Mouse (Mus musculus) neural tube, embryonic 14.5 days (tissue): Measurements from ENCODE around the gene Snapc4. TPM values are rescaled to one million over a fixed set of nuclear protein-coding genes. Genes with fewer than 3 reads are reported as not detected.

ENCODE experiments used
- ATAC-seq: fragments of 200-750 bp; cut with Nextera tagmentation; 2 replicates; pipeline ENCODE4 v1.8.0; 2017; ENCODE audit warnings: low read depth, mild to moderate bottlenecking, moderate TSS enrichment, moderate library complexity
- H3K27ac ChIP-seq: fragments of 300-500 bp; sonication (generic); 2 replicates; pipeline ENCODE4 v1.5.1; 2014; ENCODE audit warnings: low read depth, mild to moderate bottlenecking, control low read depth, low read length, moderate library complexity, mixed read lengths
- H3K27me3 ChIP-seq: fragments of 300-500 bp; sonication (generic); 2 replicates; pipeline ENCODE4 v1.6.1; 2014; ENCODE audit warnings: low read length; ENCODE audit not compliant: control insufficient read depth, insufficient read depth
- H3K36me3 ChIP-seq: fragments of 300-500 bp; sonication (generic); 2 replicates; pipeline ENCODE4 v1.6.1; 2014; ENCODE audit warnings: low read length, mixed read lengths; ENCODE audit not compliant: control insufficient read depth, insufficient read depth
- H3K4me1 ChIP-seq: fragments of 300-500 bp; sonication (generic); 2 replicates; pipeline ENCODE4 v1.6.1; 2014; ENCODE audit warnings: low read length; ENCODE audit not compliant: control insufficient read depth, insufficient read depth
- H3K4me2 ChIP-seq: fragments of 300-500 bp; sonication (generic); 2 replicates; pipeline ENCODE4 v1.6.1; 2014; ENCODE audit warnings: mild to moderate bottlenecking, low read depth, low read length, control low read depth
- H3K4me3 ChIP-seq: fragments of 300-500 bp; sonication (generic); 2 replicates; pipeline ENCODE4 v1.5.1; 2014; ENCODE audit warnings: low read depth, low read length, control low read depth, mixed read lengths
- H3K9ac ChIP-seq: fragments of 300-500 bp; sonication (generic); replicated peaks from 2 replicates; pipeline ENCODE4 v1.6.1; 2014; ENCODE audit warnings: low read depth, mild to moderate bottlenecking, control low read depth, low read length, mixed read lengths
- H3K9me3 ChIP-seq: fragments of 300-500 bp; sonication (generic); 2 replicates; pipeline ENCODE4 v1.6.1; 2016; ENCODE audit warnings: low read length; ENCODE audit not compliant: control insufficient read depth
- WGBS: fragments of 180-500 bp; shearing (Covaris S2); extraction: QIAGEN DNeasy Blood & Tissue Kit; methylation state at CpG from one replicate; pipeline ENCODE4 v1.1.7; 2014; 5-methylcytosine and 5-hydroxymethylcytosine counted together
- polyA plus RNA-seq: library from polyadenylated mRNA; unstranded; fragments of >200 nt; fragmentation: Nextera tagmentation; extraction: Ambion mirVana; gene quantifications from 2 replicates; pipeline ENCODE4 v1.2.1, GENCODE M21; 2014

Gene Snapc4
- polyA plus RNA-seq, 1 experiment from 2014 or later: 30.9 TPM

DNA sequence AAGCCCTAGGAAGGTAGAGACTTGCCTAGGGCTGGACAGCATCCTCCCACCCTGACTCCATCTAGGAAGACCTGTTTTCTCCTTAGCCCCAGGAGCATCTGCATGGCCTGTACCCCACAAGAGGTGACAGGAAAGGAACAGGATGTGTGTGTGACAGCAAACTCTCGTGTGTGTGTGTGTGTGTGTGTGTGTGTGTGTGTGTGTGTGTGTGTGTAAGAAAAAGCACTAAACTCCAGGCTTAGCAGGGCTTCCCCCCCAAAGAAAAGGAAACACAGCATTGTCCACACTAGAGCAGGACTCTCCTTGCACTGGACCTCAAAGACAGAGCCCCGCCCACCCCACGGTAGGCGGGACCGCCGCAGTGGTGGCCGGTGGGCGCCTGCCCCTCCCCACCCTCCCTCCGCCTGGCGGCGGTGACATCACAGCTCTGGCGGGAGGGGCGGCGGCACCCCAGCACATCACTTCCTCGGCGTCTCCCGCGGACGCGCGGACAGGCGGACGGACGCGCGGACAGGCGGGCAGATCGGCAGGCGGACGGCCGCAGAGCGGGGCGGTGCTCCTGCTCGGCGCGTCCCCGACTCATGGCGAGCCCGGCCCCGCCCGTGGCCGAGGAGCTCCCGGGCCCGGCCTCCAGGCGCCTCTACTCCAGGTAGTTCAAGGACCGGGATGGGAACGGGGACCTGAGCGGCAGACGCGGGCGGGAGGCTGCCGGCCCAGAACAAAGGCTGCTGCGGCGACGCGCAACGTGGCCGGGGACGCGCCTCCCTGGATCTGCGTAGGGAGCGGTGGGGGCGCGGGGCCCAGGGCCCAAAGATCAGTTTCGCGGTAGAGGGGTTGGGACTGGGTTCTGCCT is 65.2 kb downstream of the Snapc4 start, which contains the start of gene Gpsm1:
TSS of gene Gpsm1 (plus strand) at position 444 of the 853 bp plus-strand sequence.
- Histone ChIP-seq H3K9me3 (no peaks in the 10 kb centered on the region), H3K27me3 (no peaks in the 10 kb centered on the region), H3K4me1 (peaks cover 36% of the 10 kb centered on the region), H3K4me2 (peak within 1 kb of the TSS; percentile 98), H3K9ac (peak within 1 kb of the TSS; percentile 99), H3K36me3 (no peaks in the 10 kb centered on the region), H3K4me3 (peak within 1 kb of the TSS; percentile 85), H3K27ac (peak within 1 kb of the TSS; percentile 96)
- peak; percentile 84 for ATAC-seq
- WGBS: under 1% methylated on average over 62 of the region's 66 CpGs

DNA sequence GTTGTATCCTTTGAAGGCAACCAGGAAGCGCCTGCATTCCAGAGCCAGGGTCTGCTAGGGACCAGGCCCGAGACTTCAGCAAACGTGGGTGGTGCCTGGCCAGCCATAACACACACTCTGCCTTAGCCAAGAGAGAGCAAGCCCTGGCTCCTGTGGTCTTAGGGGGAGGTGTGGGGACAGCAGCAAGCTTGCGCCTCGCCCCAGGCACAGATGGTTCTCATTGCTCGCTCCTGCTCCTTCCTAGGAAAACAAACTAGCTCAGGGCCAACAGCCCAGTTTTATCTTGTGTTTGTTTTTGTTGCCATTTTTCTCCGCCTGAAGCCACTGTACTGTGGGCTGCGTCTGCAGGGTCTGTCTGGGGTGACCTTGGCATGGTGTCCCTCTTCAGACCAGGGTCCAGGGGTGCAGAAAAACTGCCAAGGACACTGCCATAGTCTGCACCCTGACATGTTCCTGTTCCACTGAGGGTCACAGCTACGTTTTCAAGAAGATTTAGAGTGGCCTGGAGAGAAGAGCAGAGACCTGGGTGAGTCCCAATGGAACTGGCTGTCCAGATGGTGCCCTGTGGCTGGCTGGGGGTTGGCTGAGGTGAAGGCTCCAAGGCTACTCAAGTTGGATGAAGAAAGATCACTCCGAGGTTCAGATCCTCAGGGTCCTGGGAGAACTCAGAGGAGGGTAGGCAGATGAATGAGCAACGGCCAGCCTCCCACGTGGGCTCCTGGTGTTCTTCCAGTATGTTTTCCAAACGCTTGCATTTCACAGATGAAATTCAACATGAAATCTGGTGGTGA is 66.0 kb downstream of the Snapc4 start:
- H3K27me3 ChIP-seq: no peaks in the 10 kb centered on the region
- H3K4me3 ChIP-seq: peak overlapping the region; percentile 85
- 67% methylated on average over 13 of the region's 13 CpGs for WGBS
- no peaks in the 10 kb centered on the region for H3K9me3 ChIP-seq
- peaks cover 29% of the 10 kb centered on the region for H3K4me1 ChIP-seq
- H3K9ac ChIP-seq: no peak overlapping the region; the same call in 1 of the 2 replicates
- ATAC-seq: no peak
- H3K36me3 ChIP-seq: no peaks in the 10 kb centered on the region
- peak overlapping the region; percentile 98; the same call in 1 of the 2 replicates for H3K4me2 ChIP-seq
- peak overlapping the region; percentile 96 for H3K27ac ChIP-seq

DNA sequence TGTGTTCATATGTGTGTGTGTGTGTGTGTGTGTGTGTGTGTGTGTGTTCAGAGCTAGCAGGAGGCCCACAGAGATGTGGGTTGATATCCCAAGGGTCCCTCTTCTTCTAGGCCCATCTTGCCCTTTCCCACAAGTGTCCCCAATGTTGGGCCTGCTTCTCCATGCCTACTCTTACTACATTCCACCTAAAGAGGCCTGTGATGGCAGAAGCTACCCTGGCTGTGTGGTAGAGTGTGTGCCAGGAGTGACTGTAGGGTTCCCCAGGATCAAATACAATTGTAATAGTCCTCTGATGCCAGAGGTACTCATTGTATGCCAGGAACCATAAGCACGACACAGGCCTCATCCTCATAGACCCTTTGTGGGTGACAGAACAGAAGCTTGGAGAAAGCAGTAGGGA is 67.1 kb downstream of the Snapc4 start:
- Histone ChIP-seq H3K4me2 (no peak overlapping the region), H3K27me3 (no peaks in the 10 kb centered on the region), H3K9me3 (no peaks in the 10 kb centered on the region), H3K4me1 (peaks cover 19% of the 10 kb centered on the region), H3K36me3 (no peaks in the 10 kb centered on the region), H3K4me3 (no peak overlapping the region), H3K9ac (no peak overlapping the region), H3K27ac (no peak overlapping the region)
- no peak for ATAC-seq
- WGBS: 89% methylated on average over 1 of the region's 1 CpGs

DNA sequence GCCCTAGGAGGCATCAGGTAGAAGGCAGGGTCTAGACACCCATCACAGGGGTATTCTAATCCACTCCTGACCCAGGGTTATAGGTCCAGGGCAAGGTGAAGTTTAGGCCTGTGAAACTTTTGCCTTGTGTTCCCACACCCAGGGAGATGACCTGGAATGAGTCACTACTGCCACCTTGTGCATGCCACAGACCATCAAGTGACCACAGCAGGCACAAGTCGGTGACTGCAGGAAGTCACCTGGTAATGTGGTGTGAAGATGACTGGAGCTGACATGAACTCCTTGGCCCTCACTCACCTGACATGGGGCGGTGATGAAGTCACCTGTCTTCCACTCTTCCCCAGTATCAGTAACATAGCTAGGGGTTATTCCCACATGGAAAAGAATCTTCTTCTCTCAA is 67.6 kb downstream of the Snapc4 start:
- Histone ChIP-seq H3K9me3 (no peaks in the 10 kb centered on the region), H3K4me3 (no peak overlapping the region), H3K27ac (no peak overlapping the region), H3K36me3 (no peaks in the 10 kb centered on the region), H3K4me1 (peaks cover 14% of the 10 kb centered on the region), H3K27me3 (no peaks in the 10 kb centered on the region), H3K4me2 (no peak overlapping the region), H3K9ac (no peak overlapping the region)
- 63% methylated on average over 2 of the region's 2 CpGs for WGBS
- no peak for ATAC-seq

Other genes with a start within 250 kb of the Snapc4 start
- gene Lhx3, start 172.4 kb downstream of the Snapc4 start, polyA plus RNA-seq: 9.1 and 10.1 TPM in 2 replicates
- 16.1 and 17.3 TPM in 2 replicates for gene Qsox2, start 143.1 kb downstream of the Snapc4 start, polyA plus RNA-seq
- 0.08 TPM in 1 of 2 replicates, not detected in the other for gene Ccdc187, start 86.1 kb downstream of the Snapc4 start, polyA plus RNA-seq
- 92.0 and 94.8 TPM in 2 replicates for gene Gpsm1, start 65.1 kb downstream of the Snapc4 start, polyA plus RNA-seq
- gene Dnlz, start 28.5 kb downstream of the Snapc4 start, polyA plus RNA-seq: 26.6 and 31.0 TPM in 2 replicates
- 1.5 and 1.7 TPM in 2 replicates for gene Card9, start 19.7 kb downstream of the Snapc4 start, polyA plus RNA-seq
- 147 and 152 TPM in 2 replicates for gene Entr1, start 8.7 kb upstream of the Snapc4 start, polyA plus RNA-seq
- gene Pmpca, start 8.7 kb upstream of the Snapc4 start, polyA plus RNA-seq: 76.4 and 92.1 TPM in 2 replicates
- 21.3 and 24.4 TPM in 2 replicates for gene Inpp5e, start 28.6 kb upstream of the Snapc4 start, polyA plus RNA-seq
- gene Sec16a, start 64.6 kb upstream of the Snapc4 start, polyA plus RNA-seq: 27.2 and 35.2 TPM in 2 replicates
- 20.8 and 26.6 TPM in 2 replicates for gene Notch1, start 136.0 kb upstream of the Snapc4 start, polyA plus RNA-seq
- 37.4 and 64.3 TPM in 2 replicates for gene Egfl7, start 199.4 kb upstream of the Snapc4 start, polyA plus RNA-seq
- gene Gm20532, start 206.0 kb upstream of the Snapc4 start, polyA plus RNA-seq: not detected in 2 replicates
- 2.7 and 4.1 TPM in 2 replicates for gene Agpat2, start 223.8 kb upstream of the Snapc4 start, polyA plus RNA-seq
- 123 and 139 TPM in 2 replicates for gene Fam69b, start 247.8 kb upstream of the Snapc4 start, polyA plus RNA-seq